Mouse (Mus musculus) midbrain, embryonic 10.5 days (tissue): ENCODE measurements around the gene Duox2. TPM values are rescaled to one million over a fixed set of nuclear protein-coding genes. Genes with fewer than 3 reads are reported as not detected.
"Not testable (repeated sequence)": the region's sequence is repeated elsewhere in the genome, so short reads cannot be mapped to it uniquely, and the experiment has no call there.

Source experiments
- DNase-seq: peaks from one replicate; pipeline ENCODE4 v3.0.0-alpha.2; 2017; ENCODE audit warnings: low spot score
- H3K27ac ChIP-seq: fragments of 300-500 bp; sonication (generic); replicated peaks from 2 replicates; pipeline ENCODE4 v1.5.1; 2016; ENCODE audit warnings: mild to moderate bottlenecking
- H3K27me3 ChIP-seq: fragments of 300-500 bp; sonication (generic); 2 replicates; pipeline ENCODE4 v1.6.1; 2016; ENCODE audit warnings: low read depth, mild to moderate bottlenecking; ENCODE audit not compliant: poor library complexity, severe bottlenecking
- H3K36me3 ChIP-seq: fragments of 300-500 bp; sonication (generic); 2 replicates; pipeline ENCODE4 v1.6.1; 2016; ENCODE audit warnings: mild to moderate bottlenecking, moderate library complexity
- H3K4me1 ChIP-seq: fragments of 300-500 bp; sonication (generic); 2 replicates; pipeline ENCODE4 v1.6.1; 2016
- H3K4me3 ChIP-seq: fragments of 300-500 bp; sonication (generic); 2 replicates; pipeline ENCODE4 v1.5.1; 2016; ENCODE audit warnings: mild to moderate bottlenecking, moderate library complexity
- H3K9me3 ChIP-seq: fragments of 300-500 bp; sonication (generic); replicated peaks from 2 replicates; pipeline ENCODE4 v1.6.1; 2016; ENCODE audit warnings: mild to moderate bottlenecking
- WGBS: fragments of 180-500 bp; shearing (Covaris S2); methylation state at CpG from one replicate; pipeline ENCODE4 v1.1.7; 2016; 5-methylcytosine and 5-hydroxymethylcytosine counted together
- polyA plus RNA-seq: library from polyadenylated mRNA; unstranded; fragments of >200 nt; fragmentation: Nextera tagmentation; extraction: Ambion mirVana; gene quantifications from 2 replicates; pipeline ENCODE4 v1.2.1, GENCODE M21; 2016

Duox2 gene
- polyA plus RNA-seq = not detected in 2 replicates

- Histone ChIP-seq H3K27me3 (peaks cover 100% of the 10 kb centered on the region), H3K4me1 (peaks cover 55% of the 10 kb centered on the region), H3K27ac (no peak within 1 kb of the TSS), H3K4me3 (peak within 1 kb of the TSS; percentile 48), H3K9me3 (no peaks in the 10 kb centered on the region), H3K36me3 (no peaks in the 10 kb centered on the region)
- no peak for DNase-seq
- 2% methylated on average over 13 of the region's 13 CpGs for WGBS
Observed at GRCm38 (mm10) chr2:122298096-122298499, at the start of gene Duox2. TSS of gene Duox2 (minus strand) at chr2:122298449.

GRCm38 (mm10) chr2:122347257-122347656, 49.0 kb upstream of the Duox2 start:
- no peak overlapping the region for H3K27ac ChIP-seq
- peaks cover 17% of the 10 kb centered on the region for H3K36me3 ChIP-seq
- no peak for DNase-seq
- no peaks in the 10 kb centered on the region for H3K9me3 ChIP-seq
- no peaks in the 10 kb centered on the region for H3K27me3 ChIP-seq
- H3K4me3 ChIP-seq = no peak overlapping the region
- 96% methylated on average over 3 of the region's 3 CpGs for WGBS
- peaks cover 37% of the 10 kb centered on the region for H3K4me1 ChIP-seq

- H3K4me3 ChIP-seq, H3K9me3 ChIP-seq, H3K36me3 ChIP-seq, DNase-seq, H3K27ac ChIP-seq, H3K27me3 ChIP-seq: not testable (repeated sequence)
- peaks cover 26% of the 10 kb centered on the region for H3K4me1 ChIP-seq
- 90% methylated on average over 6 of the region's 6 CpGs for WGBS
Observed at GRCm38 (mm10) chr2:122346164-122346563, 47.9 kb upstream of the Duox2 start.

GRCm38 (mm10) chr2:122345106-122345893, 47.1 kb upstream of the Duox2 start:
- Histone ChIP-seq H3K27ac (no peak overlapping the region), H3K36me3 (0 out of 2 replicates have a peak, but pooled peaks cover 2% of the 10 kb centered on the region), H3K4me1 (peaks cover 23% of the 10 kb centered on the region), H3K27me3 (no peaks in the 10 kb centered on the region), H3K4me3 (no peak overlapping the region), H3K9me3 (no peaks in the 10 kb centered on the region)
- 87% methylated on average over 6 of the region's 6 CpGs for WGBS
- no peak for DNase-seq

GRCm38 (mm10) chr2:122337291-122337690, 39.0 kb upstream of the Duox2 start:
- WGBS = 62% methylated on average over 21 of the region's 21 CpGs
- peak overlapping the region; percentile 31; the same call in 1 of the 2 replicates for H3K4me3 ChIP-seq

GRCm38 (mm10) chr2:122334170-122334569, 35.9 kb upstream of the Duox2 start:
- 77% methylated on average over 3 of the region's 3 CpGs for WGBS
- H3K4me1 ChIP-seq = no peaks in the 10 kb centered on the region; the same call in 1 of the 2 replicates

More at GRCm38 (mm10) chr2:122337291-122337690, 39.0 kb upstream of the Duox2 start:
- Histone ChIP-seq H3K27ac (no peak overlapping the region), H3K36me3 (no peaks in the 10 kb centered on the region), H3K27me3 (peaks cover 17% of the 10 kb centered on the region; the same call in 1 of the 2 replicates), H3K4me1 (no peaks in the 10 kb centered on the region; the same call in 1 of the 2 replicates), H3K9me3 (no peaks in the 10 kb centered on the region)
- DNase-seq = no peak

GRCm38 (mm10) chr2:122332222-122332621, 34.0 kb upstream of the Duox2 start:
- 91% methylated on average over 3 of the region's 3 CpGs for WGBS

More at GRCm38 (mm10) chr2:122334170-122334569, 35.9 kb upstream of the Duox2 start:
- Histone ChIP-seq H3K9me3 (no peaks in the 10 kb centered on the region), H3K27me3 (peaks cover 17% of the 10 kb centered on the region; the same call in 1 of the 2 replicates), H3K27ac (no peak overlapping the region), H3K36me3 (no peaks in the 10 kb centered on the region), H3K4me3 (no peak overlapping the region)
- DNase-seq = no peak

GRCm38 (mm10) chr2:122330317-122330716, 32.1 kb upstream of the Duox2 start:
- H3K4me1 ChIP-seq, H3K27ac ChIP-seq, H3K4me3 ChIP-seq, H3K36me3 ChIP-seq, H3K27me3 ChIP-seq, DNase-seq, H3K9me3 ChIP-seq: not testable (repeated sequence)
- 86% methylated on average over 6 of the region's 6 CpGs for WGBS

More at GRCm38 (mm10) chr2:122332222-122332621, 34.0 kb upstream of the Duox2 start:
- Histone ChIP-seq H3K27me3 (0 out of 2 replicates have a peak, but pooled peaks cover 1% of the 10 kb centered on the region), H3K36me3 (no peaks in the 10 kb centered on the region), H3K27ac (no peak overlapping the region), H3K9me3 (no peaks in the 10 kb centered on the region), H3K4me3 (no peak overlapping the region), H3K4me1 (no peaks in the 10 kb centered on the region; the same call in 1 of the 2 replicates)
- no peak for DNase-seq

GRCm38 (mm10) chr2:122327986-122328385, 29.7 kb upstream of the Duox2 start:
- Histone ChIP-seq H3K27ac (no peak overlapping the region), H3K4me1 (no peaks in the 10 kb centered on the region), H3K9me3 (no peaks in the 10 kb centered on the region), H3K27me3 (no peaks in the 10 kb centered on the region), H3K4me3 (no peak overlapping the region), H3K36me3 (no peaks in the 10 kb centered on the region)
- no peak for DNase-seq
- 72% methylated on average over 3 of the region's 3 CpGs for WGBS

GRCm38 (mm10) chr2:122325361-122325760, 27.1 kb upstream of the Duox2 start:
- H3K9me3 ChIP-seq = no peaks in the 10 kb centered on the region
- H3K27me3 ChIP-seq = no peaks in the 10 kb centered on the region
- no peaks in the 10 kb centered on the region for H3K36me3 ChIP-seq
- no peak overlapping the region for H3K27ac ChIP-seq
- no peak overlapping the region for H3K4me3 ChIP-seq
- 82% methylated on average over 2 of the region's 2 CpGs for WGBS
- DNase-seq = no peak
- H3K4me1 ChIP-seq = no peaks in the 10 kb centered on the region

- no peaks in the 10 kb centered on the region for H3K9me3 ChIP-seq
Observed at GRCm38 (mm10) chr2:122324586-122324985, 26.3 kb upstream of the Duox2 start.

GRCm38 (mm10) chr2:122323960-122324359, 25.7 kb upstream of the Duox2 start:
- H3K9me3 ChIP-seq = no peaks in the 10 kb centered on the region
- H3K4me1 ChIP-seq = no peaks in the 10 kb centered on the region
- H3K36me3 ChIP-seq = no peaks in the 10 kb centered on the region
- no peak overlapping the region for H3K27ac ChIP-seq
- 66% methylated on average over 3 of the region's 3 CpGs for WGBS
- H3K4me3 ChIP-seq = no peak overlapping the region
- no peaks in the 10 kb centered on the region for H3K27me3 ChIP-seq
- no peak for DNase-seq

More at GRCm38 (mm10) chr2:122324586-122324985, 26.3 kb upstream of the Duox2 start:
- WGBS = 81% methylated on average over 3 of the region's 3 CpGs
- Histone ChIP-seq H3K4me3 (no peak overlapping the region), H3K36me3 (no peaks in the 10 kb centered on the region), H3K27me3 (no peaks in the 10 kb centered on the region), H3K27ac (no peak overlapping the region), H3K4me1 (no peaks in the 10 kb centered on the region)
- no peak for DNase-seq

- Histone ChIP-seq H3K4me1 (peaks cover 11% of the 10 kb centered on the region), H3K27me3 (peaks cover 36% of the 10 kb centered on the region), H3K36me3 (no peaks in the 10 kb centered on the region), H3K9me3 (no peaks in the 10 kb centered on the region), H3K4me3 (no peak overlapping the region), H3K27ac (no peak overlapping the region)
- 87% methylated on average over 4 of the region's 4 CpGs for WGBS
- DNase-seq = no peak
Observed at GRCm38 (mm10) chr2:122317384-122317783, 19.1 kb upstream of the Duox2 start.
